Mouse (Mus musculus) liver, embryonic 13.5 days (tissue): Measurements from ENCODE around the gene Ntng2. TPM values are rescaled to one million over a fixed set of nuclear protein-coding genes. Genes with fewer than 3 reads are reported as not detected.

Experiments used
- ATAC-seq: fragments of 200-750 bp; cut with Nextera tagmentation; 2 replicates; pipeline ENCODE4 v1.8.0; 2017; ENCODE audit warnings: low read depth, mild to moderate bottlenecking, moderate number of reproducible peaks, moderate library complexity
- DNase-seq: peaks from one replicate; pipeline ENCODE4 v3.0.0; 2022
- H3K27ac ChIP-seq: fragments of 300-500 bp; sonication (generic); 2 replicates; pipeline ENCODE4 v1.5.1; 2015; ENCODE audit warnings: moderate library complexity, mild to moderate bottlenecking, inconsistent platforms
- H3K27me3 ChIP-seq: fragments of 300-500 bp; sonication (generic); 2 replicates; pipeline ENCODE4 v1.6.1; 2015; ENCODE audit warnings: mild to moderate bottlenecking, inconsistent platforms
- H3K36me3 ChIP-seq: fragments of 300-500 bp; sonication (generic); 2 replicates; pipeline ENCODE4 v1.6.1; 2015; ENCODE audit warnings: mild to moderate bottlenecking, inconsistent platforms
- H3K4me1 ChIP-seq: fragments of 300-500 bp; sonication (generic); replicated peaks from 2 replicates; pipeline ENCODE4 v1.6.1; 2015; ENCODE audit warnings: inconsistent platforms
- H3K4me2 ChIP-seq: fragments of 300-500 bp; sonication (generic); 2 replicates; pipeline ENCODE4 v1.6.1; 2015; ENCODE audit warnings: inconsistent platforms, mild to moderate bottlenecking, moderate library complexity
- H3K4me3 ChIP-seq: fragments of 300-500 bp; sonication (generic); replicated peaks from 2 replicates; pipeline ENCODE4 v1.5.1; 2015; ENCODE audit warnings: mild to moderate bottlenecking, inconsistent platforms
- H3K9ac ChIP-seq: fragments of 300-500 bp; sonication (generic); 2 replicates; pipeline ENCODE4 v1.6.1; 2015; ENCODE audit warnings: mild to moderate bottlenecking, inconsistent platforms
- H3K9me3 ChIP-seq: fragments of 300-500 bp; sonication (generic); replicated peaks from 2 replicates; pipeline ENCODE4 v1.6.1; 2016; ENCODE audit warnings: inconsistent platforms
- WGBS: fragments of 180-500 bp; shearing (Covaris S2); methylation state at CpG from one replicate; pipeline ENCODE4 v1.1.7; 2015; ENCODE audit not compliant: insufficient replicate concordance; 5-methylcytosine and 5-hydroxymethylcytosine counted together
- polyA plus RNA-seq: library from polyadenylated mRNA; unstranded; fragments of >200 nt; fragmentation: Nextera tagmentation; extraction: Ambion mirVana; gene quantifications from 2 replicates; pipeline ENCODE4 v1.2.1, GENCODE M21; 2015

Ntng2 gene
- polyA plus RNA-seq, 1 experiment from 2014 or later: not detected

DNA sequence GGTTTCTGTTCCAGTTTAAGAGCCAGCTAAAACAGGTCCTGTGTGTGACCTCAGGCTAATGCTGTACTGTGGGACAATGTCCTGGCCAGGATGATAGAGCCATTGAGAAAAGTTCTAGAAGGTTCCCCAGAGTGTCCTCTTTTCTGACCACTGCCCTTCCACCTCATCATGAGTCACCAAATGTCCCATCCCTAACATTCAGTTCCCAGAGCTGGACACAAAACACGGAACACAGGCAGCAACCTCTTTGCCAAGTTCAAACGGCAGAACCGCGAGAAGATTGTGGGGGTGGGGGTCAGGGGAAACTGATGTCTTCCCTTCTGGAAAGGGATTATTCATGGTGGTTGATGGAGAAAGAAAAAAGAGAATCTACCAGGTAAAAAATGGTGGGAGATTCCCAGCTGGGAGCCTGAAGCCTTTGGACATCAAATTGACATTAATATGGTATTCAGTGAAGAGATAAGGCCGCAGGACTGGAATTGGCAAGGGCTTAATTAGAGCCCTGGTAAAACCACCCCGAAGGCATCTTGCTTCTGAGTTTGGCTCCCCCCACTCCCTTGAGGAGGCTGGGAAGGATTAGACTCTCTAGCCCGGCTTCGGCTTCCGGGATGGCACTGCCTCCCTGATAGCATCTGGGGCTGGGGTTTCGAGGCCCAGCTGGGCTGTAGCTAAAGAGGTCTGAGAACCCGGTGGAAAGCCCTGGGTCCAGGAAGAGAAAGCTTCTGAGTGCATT lies 51.4 kb downstream of the Ntng2 start:
- no peak for ATAC-seq
- Histone ChIP-seq H3K9me3 (no peaks in the 10 kb centered on the region), H3K4me2 (no peak overlapping the region), H3K36me3 (no peaks in the 10 kb centered on the region), H3K4me1 (peaks cover 3% of the 10 kb centered on the region; the same call in 1 of the 2 replicates), H3K4me3 (no peak overlapping the region), H3K27me3 (peaks cover 31% of the 10 kb centered on the region), H3K9ac (no peak overlapping the region), H3K27ac (no peak overlapping the region)
- no peak for DNase-seq
- WGBS: 60% methylated on average over 11 of the region's 11 CpGs

DNA sequence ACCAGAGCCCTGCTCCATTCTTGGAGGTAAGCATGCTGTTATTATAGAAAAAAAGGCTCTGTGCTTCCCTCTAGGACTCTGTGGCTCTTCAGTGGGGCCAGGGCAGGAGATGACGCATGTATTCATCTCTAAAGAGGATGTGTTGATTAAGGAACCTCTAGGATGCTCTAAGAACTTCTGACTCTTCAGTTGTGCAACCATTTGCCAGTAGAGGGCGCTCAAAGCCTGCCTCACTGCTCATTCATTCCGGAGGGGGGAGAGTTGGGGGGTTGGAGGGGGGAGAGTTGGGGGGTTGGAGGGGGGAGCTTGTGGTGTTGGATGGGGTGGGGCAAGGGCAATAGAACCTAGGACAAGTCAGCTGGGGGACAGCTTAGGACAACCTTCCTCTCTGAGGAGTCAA lies 52.9 kb downstream of the Ntng2 start:
- no peak for ATAC-seq
- 7% methylated on average over 3 of the region's 3 CpGs for WGBS

DNA sequence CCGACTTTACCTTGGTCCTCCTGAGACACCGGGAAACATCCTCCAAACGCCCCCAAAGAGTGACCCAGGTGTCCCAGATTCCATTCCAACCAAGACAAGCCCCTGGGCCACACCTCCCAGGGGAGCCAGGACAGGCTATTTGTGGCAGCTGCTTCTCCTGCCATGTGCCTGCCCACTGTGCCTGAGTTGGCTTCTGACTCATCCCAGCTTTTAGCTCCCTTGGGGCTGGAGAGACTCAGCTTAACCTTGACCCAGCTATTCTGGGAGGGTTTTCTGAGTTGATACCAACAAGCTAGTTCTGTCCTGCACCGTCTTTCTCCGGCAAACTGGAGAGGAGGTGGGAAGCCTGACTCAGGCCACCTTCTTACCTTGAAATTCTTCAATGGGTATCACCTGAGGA lies 54.4 kb downstream of the Ntng2 start:
- peaks cover 18% of the 10 kb centered on the region for H3K4me1 ChIP-seq
- H3K9ac ChIP-seq: no peak overlapping the region
- H3K9me3 ChIP-seq: no peaks in the 10 kb centered on the region
- no peak overlapping the region for H3K4me3 ChIP-seq
- H3K4me2 ChIP-seq: no peak overlapping the region
- 68% methylated on average over 5 of the region's 5 CpGs for WGBS
- H3K36me3 ChIP-seq: no peaks in the 10 kb centered on the region
- H3K27me3 ChIP-seq: peaks cover 46% of the 10 kb centered on the region
- no peak overlapping the region for H3K27ac ChIP-seq
- ATAC-seq: no peak
- DNase-seq: no peak

More for the DNA sequence above, 52.9 kb downstream of the Ntng2 start:
- peaks cover 11% of the 10 kb centered on the region for H3K4me1 ChIP-seq
- H3K36me3 ChIP-seq: no peaks in the 10 kb centered on the region
- H3K4me2 ChIP-seq: no peak overlapping the region
- H3K27me3 ChIP-seq: peaks cover 44% of the 10 kb centered on the region
- no peaks in the 10 kb centered on the region for H3K9me3 ChIP-seq
- H3K27ac ChIP-seq: no peak overlapping the region
- DNase-seq: no peak
- H3K9ac ChIP-seq: no peak overlapping the region
- H3K4me3 ChIP-seq: no peak overlapping the region

DNA sequence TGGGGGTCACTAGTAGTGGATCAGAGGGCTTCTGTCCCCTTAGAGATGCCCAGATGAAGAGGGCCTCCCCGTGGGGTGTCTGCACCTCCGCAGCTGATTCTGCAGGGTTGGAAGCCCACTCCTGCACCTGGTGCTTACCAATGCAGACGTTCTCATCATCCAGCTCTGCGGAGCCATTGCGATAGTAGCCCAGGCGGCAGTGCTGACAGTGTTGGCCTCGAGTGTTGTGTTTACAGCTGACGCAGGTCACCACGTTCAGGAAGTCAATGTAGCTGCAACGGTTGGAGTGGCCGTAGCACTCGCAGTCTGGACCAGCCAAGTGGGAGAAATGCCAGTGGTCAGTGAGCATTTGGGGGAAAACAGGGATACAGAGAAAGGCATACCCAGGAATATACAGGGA lies 56.0 kb downstream of the Ntng2 start:
- DNase-seq (no peak), ATAC-seq (no peak)
- H3K4me2 ChIP-seq: no peak overlapping the region
- 53% methylated on average over 12 of the region's 12 CpGs for WGBS
- H3K4me1 ChIP-seq: peaks cover 14% of the 10 kb centered on the region
- H3K9me3 ChIP-seq: no peaks in the 10 kb centered on the region
- no peak overlapping the region for H3K4me3 ChIP-seq
- H3K36me3 ChIP-seq: no peaks in the 10 kb centered on the region
- no peak overlapping the region for H3K27ac ChIP-seq
- H3K27me3 ChIP-seq: peaks cover 51% of the 10 kb centered on the region
- H3K9ac ChIP-seq: no peak overlapping the region

DNA sequence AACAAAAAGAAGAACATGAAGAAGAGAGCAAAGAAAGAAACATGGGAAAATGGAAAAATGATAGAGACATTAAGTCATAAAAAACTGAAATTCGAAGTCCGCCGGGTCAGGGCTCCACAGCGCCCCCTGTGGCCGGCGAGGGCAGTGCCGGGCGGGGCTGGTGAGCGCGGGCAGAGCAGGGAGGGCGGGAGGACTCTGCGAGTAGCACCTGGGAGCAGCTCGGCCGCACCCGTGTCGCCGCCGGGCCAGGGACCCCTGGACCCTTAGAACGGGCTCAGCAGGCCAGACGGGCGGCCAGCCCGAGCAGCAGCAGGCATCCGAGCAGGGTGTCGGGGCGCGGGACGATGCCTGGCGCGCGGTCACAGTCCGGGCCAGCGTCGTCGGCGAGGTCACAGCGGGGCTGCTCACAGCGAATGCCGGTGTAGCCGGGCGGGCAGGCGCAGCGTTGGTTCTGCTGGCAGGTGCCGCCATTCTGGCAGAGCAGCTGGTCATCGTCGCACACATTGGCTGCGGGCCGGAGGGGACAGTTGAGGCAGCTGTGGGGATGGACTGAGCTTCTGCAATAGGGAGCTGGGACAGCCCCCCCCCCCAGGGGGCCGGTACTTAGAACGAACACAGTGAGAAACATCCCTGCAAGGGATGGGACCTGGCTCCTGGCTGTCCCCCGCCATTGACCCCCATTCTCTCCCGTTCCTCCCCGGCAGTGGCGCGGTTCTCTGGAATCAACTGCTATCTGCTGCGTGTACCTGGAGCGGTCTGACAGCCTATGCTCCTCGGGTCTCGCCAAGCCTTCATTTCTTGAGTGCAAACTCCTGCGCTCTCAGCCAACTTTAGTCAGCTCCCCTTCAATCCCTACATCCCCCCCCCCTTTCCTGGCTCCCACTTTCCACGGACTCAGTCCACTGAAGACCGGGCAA lies 58.0 kb downstream of the Ntng2 start:
- peaks cover 14% of the 10 kb centered on the region for H3K4me1 ChIP-seq
- peak overlapping the region; percentile 54 for H3K4me3 ChIP-seq
- WGBS: 2% methylated on average over 61 of the region's 61 CpGs
- H3K9me3 ChIP-seq: no peaks in the 10 kb centered on the region
- ATAC-seq (no peak; the same call in 1 of the 2 replicates), DNase-seq (peak; percentile 59)
- peak overlapping the region; percentile 75 for H3K4me2 ChIP-seq
- H3K9ac ChIP-seq: peak overlapping the region; percentile 47
- peaks cover 54% of the 10 kb centered on the region for H3K27me3 ChIP-seq
- H3K27ac ChIP-seq: no peak overlapping the region
- H3K36me3 ChIP-seq: no peaks in the 10 kb centered on the region

DNA sequence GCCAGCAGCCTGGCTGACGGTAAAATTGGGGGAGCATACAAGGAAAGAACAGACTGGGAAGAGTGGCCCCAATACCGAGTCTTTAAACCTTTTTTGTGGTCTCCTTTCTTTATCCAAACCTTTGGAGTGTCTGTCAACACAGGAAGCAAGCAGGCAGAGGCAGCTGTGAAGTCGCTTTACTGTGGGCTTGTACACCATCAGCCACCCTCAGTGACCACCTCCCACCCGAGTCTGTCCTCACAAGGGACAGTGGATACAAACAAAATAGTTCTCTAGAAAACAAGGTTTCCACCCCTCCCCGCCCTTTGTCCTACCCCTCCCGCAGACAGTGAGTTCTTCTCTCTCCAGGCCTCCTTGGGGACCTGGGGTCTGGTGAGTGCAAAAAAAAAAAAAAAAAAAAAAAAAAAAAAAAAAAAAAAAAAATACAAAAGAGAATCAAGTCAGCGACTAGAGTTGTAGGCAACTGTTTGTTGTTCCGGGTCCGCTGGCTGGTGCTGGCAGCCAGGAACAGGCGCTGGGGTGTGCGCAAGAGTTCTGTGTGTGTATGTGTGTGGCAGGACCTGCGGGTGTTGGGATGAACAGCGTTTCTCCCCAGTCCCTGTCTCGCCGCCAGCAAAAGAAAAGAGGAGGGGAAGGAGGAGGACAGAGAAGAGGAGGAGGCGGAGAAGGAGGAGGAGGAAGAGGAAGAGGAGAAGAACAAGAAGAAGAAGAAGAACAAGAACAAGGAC lies 58.8 kb downstream of the Ntng2 start:
- Histone ChIP-seq H3K4me2 (peak overlapping the region; percentile 75), H3K9ac (peak overlapping the region; percentile 11; the same call in 1 of the 2 replicates), H3K4me1 (peaks cover 14% of the 10 kb centered on the region), H3K27me3 (peaks cover 54% of the 10 kb centered on the region), H3K4me3 (peak overlapping the region; percentile 54), H3K9me3 (no peaks in the 10 kb centered on the region), H3K27ac (no peak overlapping the region), H3K36me3 (no peaks in the 10 kb centered on the region)
- 21% methylated on average over 16 of the region's 16 CpGs for WGBS
- ATAC-seq (no peak), DNase-seq (no peak)

DNA sequence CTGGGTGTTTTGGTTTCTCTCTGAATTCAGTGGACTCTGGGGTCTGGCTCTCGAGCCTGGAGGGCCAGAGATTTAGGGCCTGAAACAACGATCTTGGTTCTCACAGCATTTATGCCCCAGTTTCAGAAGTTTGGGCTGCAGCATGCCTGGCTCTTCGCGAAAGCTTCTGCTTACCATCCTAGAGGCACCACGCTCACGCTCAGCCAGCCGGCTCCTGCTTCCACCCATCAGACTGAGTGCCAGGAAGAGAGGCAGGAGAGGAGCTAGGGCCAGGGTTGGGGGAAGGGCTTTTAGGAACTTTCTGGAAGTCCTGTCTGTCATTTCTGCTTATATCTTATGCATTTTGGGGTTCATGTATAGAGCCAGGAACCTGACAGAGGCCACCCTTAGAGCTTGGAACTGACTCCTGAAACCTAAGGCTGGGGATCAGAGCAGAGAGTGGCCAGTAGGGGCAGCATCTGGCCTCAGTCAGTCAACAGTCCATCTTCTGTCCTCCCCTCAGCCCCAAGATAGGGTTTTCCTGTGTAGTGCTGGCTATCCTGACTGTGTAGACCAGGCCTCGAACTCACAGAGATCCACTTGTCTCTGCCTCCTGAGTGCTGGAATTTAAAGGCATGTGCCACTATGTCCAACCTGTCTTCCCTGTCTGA lies 60.1 kb downstream of the Ntng2 start:
- Histone ChIP-seq H3K27me3 (peaks cover 45% of the 10 kb centered on the region), H3K9ac (no peak overlapping the region), H3K4me1 (peaks cover 14% of the 10 kb centered on the region), H3K4me3 (no peak overlapping the region), H3K36me3 (no peaks in the 10 kb centered on the region), H3K9me3 (no peaks in the 10 kb centered on the region), H3K4me2 (no peak overlapping the region), H3K27ac (no peak overlapping the region)
- ATAC-seq (no peak), DNase-seq (no peak)
- 71% methylated on average over 8 of the region's 8 CpGs for WGBS

DNA sequence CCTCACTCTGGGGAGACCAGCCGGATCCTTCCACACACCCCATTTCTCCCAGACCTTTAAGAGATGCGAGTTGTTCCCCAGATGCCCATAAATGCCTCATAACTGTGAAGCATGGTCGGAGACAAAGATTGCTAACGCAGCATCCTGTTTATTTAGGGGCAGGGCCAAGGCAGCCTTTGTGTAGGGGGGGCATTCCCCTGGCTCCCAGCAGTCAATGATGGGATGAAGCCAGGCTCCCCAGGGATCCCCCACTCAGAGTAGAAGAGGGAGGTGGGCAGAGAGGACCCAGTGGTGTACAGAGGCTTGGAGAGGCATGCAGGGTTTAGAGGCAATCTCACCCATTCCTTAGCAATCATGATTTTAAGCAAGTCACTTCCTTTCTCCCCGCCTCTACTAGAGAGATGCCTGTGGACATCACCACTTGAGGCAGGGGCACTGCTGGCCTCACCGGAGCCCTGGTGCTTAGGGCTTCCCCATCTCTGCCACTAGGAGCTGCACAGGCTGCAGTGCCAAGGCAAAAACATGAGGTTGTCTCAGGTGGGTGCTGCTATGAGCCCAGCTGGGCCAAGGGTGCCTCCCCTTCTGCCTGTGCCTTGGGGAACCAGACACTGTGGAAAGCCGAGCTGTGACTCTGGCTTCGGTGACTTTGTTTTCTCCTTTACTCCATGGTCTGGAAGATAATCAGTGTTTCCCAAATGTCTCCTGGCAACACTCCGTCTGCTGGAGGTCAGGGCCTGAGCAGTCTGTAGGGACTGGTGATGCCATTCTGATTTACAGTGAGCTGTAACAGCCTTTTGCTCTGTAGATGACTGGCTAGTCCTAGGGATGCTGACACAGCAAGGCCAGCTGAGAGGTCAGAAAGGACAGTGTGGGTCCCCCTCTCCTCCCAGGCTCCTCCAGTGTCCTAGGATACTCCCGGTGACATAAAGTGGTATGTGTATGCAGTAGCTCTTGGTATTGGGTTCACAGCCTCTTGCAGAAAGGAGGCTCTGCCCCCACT lies 61.3 kb downstream of the Ntng2 start:
- WGBS: 59% methylated on average over 10 of the region's 10 CpGs
- Histone ChIP-seq H3K27me3 (peaks cover 33% of the 10 kb centered on the region), H3K4me2 (no peak overlapping the region), H3K4me3 (no peak overlapping the region), H3K4me1 (peaks cover 14% of the 10 kb centered on the region), H3K27ac (no peak overlapping the region), H3K9ac (no peak overlapping the region), H3K36me3 (no peaks in the 10 kb centered on the region), H3K9me3 (no peaks in the 10 kb centered on the region)
- no peak for DNase-seq
- no peak for ATAC-seq

DNA sequence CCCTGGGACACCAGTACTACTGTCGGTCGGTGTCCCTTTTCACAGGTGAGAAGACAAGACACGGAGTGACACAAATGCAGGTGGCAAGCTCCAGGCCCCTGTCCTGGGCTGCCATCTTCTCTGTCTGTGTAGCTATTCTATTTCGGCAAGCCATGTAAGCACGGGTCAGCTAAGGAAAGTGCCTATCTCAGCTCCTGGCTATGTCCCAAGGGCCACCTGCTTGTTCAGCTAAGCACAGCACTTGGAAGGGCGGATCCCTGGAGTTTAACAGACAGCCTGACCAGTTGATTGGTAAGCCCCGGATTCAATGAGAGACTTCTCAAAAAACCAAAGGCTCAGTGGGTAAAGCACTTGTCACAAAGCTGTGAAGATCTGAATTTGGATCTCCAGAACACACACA lies 62.4 kb downstream of the Ntng2 start:
- Histone ChIP-seq H3K4me2 (no peak overlapping the region), H3K27me3 (peaks cover 21% of the 10 kb centered on the region), H3K9me3 (no peaks in the 10 kb centered on the region), H3K4me1 (peaks cover 12% of the 10 kb centered on the region), H3K36me3 (no peaks in the 10 kb centered on the region), H3K27ac (no peak overlapping the region), H3K9ac (no peak overlapping the region), H3K4me3 (no peak overlapping the region)
- DNase-seq (no peak), ATAC-seq (no peak)
- 63% methylated on average over 7 of the region's 7 CpGs for WGBS

DNA sequence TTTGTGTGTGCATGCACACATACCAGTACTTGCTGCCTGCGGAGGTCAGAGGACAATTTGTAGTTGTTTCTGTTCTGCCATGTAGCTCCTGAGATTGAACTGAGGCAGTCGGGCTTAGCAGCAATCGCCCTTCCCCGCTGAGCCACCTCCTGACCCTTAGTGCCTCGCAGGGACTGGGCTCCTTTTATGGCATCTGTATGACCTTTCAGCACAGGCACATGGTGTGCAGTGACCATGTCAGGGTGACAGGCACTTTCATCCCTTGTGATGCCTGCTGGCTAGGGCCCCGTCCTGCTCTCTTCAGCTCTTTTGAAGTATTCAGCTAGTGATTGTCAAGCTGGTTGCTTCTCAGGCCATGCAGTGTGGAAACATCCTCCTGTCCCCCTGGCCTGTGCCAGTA lies 66.6 kb downstream of the Ntng2 start:
- Histone ChIP-seq H3K36me3 (peaks cover 5% of the 10 kb centered on the region; the same call in 1 of the 2 replicates), H3K9ac (no peak overlapping the region), H3K27ac (no peak overlapping the region), H3K9me3 (no peaks in the 10 kb centered on the region), H3K27me3 (peaks cover 1% of the 10 kb centered on the region; the same call in 1 of the 2 replicates), H3K4me1 (no peaks in the 10 kb centered on the region), H3K4me3 (no peak overlapping the region), H3K4me2 (no peak overlapping the region)
- DNase-seq: no peak
- no peak for ATAC-seq
- whole genome bisulfite sequencing: 63% methylated on average over 6 of the region's 6 CpGs
